Mouse (Mus musculus): ENCODE measurements around the gene Ccdc134. TPM values are rescaled to one million over a fixed set of nuclear protein-coding genes. Genes with fewer than 3 reads are reported as not detected.

The Ccdc134 gene
- 33.5 TPM for polyA plus RNA-seq (2017; shearing (Covaris generic))

GRCm38 (mm10) chr15:82127426-82128374, at the start of gene Ccdc134:
Gene Ccdc134, plus strand, starts transcription at chr15:82127922.

GRCm38 (mm10) chr15:82146770-82147610, 19.3 kb downstream of the Ccdc134 start, which contains the start of gene Srebf2:
Gene Srebf2, plus strand, starts transcription at chr15:82147181.

Other genes with a start within 250 kb of the Ccdc134 start
- gene Polr3h, start 201.7 kb upstream of the Ccdc134 start, polyA plus RNA-seq (2017; shearing (Covaris generic)): 52.2 TPM
- not detected for gene Csdc2, start 191.2 kb upstream of the Ccdc134 start, polyA plus RNA-seq (2017; shearing (Covaris generic))
- gene Pmm1, start 167.0 kb upstream of the Ccdc134 start, polyA plus RNA-seq (2017; shearing (Covaris generic)): 13.7 TPM
- gene 1700029P11Rik, start 147.4 kb upstream of the Ccdc134 start, polyA plus RNA-seq (2017; shearing (Covaris generic)): not detected
- 80.5 TPM for gene Xrcc6, start 140.1 kb upstream of the Ccdc134 start, polyA plus RNA-seq (2017; shearing (Covaris generic))
- gene Desi1, start 94.1 kb upstream of the Ccdc134 start, polyA plus RNA-seq (2017; shearing (Covaris generic)): 31.6 TPM
- 179 TPM for gene Snu13, start 80.3 kb upstream of the Ccdc134 start, polyA plus RNA-seq (2017; shearing (Covaris generic))
- gene 4930407I10Rik, start 68.8 kb upstream of the Ccdc134 start, polyA plus RNA-seq (2017; shearing (Covaris generic)): 0.06 TPM
- gene Mei1, start 57.9 kb upstream of the Ccdc134 start, polyA plus RNA-seq (2017; shearing (Covaris generic)): not detected
- 167 TPM for gene Srebf2, start 19.3 kb downstream of the Ccdc134 start, polyA plus RNA-seq (2017; shearing (Covaris generic))
- not detected for gene Shisa8, start 84.9 kb downstream of the Ccdc134 start, polyA plus RNA-seq (2017; shearing (Covaris generic))
- 3.2 TPM for gene Tnfrsf13c, start 96.4 kb downstream of the Ccdc134 start, polyA plus RNA-seq (2017; shearing (Covaris generic))
- gene Cenpm, start 116.8 kb downstream of the Ccdc134 start, polyA plus RNA-seq (2017; shearing (Covaris generic)): 7.6 TPM
- gene 1500009C09Rik, start 124.5 kb downstream of the Ccdc134 start, polyA plus RNA-seq (2017; shearing (Covaris generic)): not detected
- gene Sept3, start 147.0 kb downstream of the Ccdc134 start, polyA plus RNA-seq (2017; shearing (Covaris generic)): not detected
- gene Wbp2nl, start 171.0 kb downstream of the Ccdc134 start, polyA plus RNA-seq (2017; shearing (Covaris generic)): not detected
- gene Naga, start 211.0 kb downstream of the Ccdc134 start, polyA plus RNA-seq (2017; shearing (Covaris generic)): 82.3 TPM
- gene Pheta2, start 211.0 kb downstream of the Ccdc134 start, polyA plus RNA-seq (2017; shearing (Covaris generic)): 4.5 TPM
- 197 TPM for gene Smdt1, start 211.0 kb downstream of the Ccdc134 start, polyA plus RNA-seq (2017; shearing (Covaris generic))
- 327 TPM for gene Ndufa6, start 226.4 kb downstream of the Ccdc134 start, polyA plus RNA-seq (2017; shearing (Covaris generic))

All from inflammation-experienced regulatory T-cells, adult 16 weeks (primary cell).